Mouse (Mus musculus) kidney, adult 2 months (tissue): Measurements from ENCODE around the gene Anxa5.

Source experiments
- CTCF ChIP-seq: fragments of 200-500 bp; conservative IDR thresholded peaks from 2 replicates; pipeline ENCODE4 v1.5.1; 2011; ENCODE audit warnings: low read depth, mild to moderate bottlenecking, control low read depth, low read length, moderate library complexity, mixed read lengths; ENCODE audit not compliant: insufficient read depth, insufficient read length
- POLR2A ChIP-seq: fragments of 200-500 bp; IDR thresholded peaks from one replicate; pipeline ENCODE4 v1.6.1; 2011; ENCODE audit warnings: low read depth, low read length, control low read depth

DNA sequence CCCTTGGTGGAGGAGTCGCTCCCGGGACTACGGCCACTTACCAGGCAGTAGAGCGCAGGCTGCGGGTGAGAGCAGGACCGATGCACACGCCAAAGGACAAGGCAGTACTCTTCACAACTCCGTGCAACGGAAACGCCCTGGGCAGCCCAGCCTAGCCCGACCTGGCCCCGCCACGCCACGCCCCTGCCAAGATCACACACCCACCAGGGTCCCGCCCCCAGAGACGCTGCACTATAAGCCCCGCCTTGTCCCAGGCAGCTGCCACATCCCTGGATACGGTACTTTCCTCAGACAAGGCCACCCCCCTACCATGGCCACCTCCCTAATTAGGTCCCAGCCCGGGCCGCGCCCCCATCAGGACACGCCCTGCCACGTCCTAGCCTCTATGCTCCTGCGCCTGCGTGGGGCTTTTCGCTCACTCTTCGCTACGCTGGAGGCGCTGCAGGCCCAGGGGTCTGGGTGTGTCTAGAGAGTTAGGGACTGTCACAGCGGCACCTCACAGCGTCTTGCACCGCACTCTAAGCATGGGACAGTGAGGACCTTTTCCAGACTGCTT lies at the start of gene Anxa5, which contains the start of gene 1810062G17Rik:
- peak; percentile 49 for TF ChIP-seq CTCF
- peak; percentile 88 for TF ChIP-seq POLR2A
